Mouse (Mus musculus) left cerebral cortex, adult 18-20 months (tissue): ENCODE measurements around the gene Atp2b4. TPM values are rescaled to one million over a fixed set of nuclear protein-coding genes. Genes with fewer than 3 reads are reported as not detected.
A peak's percentile ranks its signal among the peaks of the same experiment; 100 is the strongest.

Experiments used
- DNase-seq, 2 experiments: peaks; one replicate each; pipeline ENCODE4 v3.0.0; 2021 to 2022; ENCODE audit warnings: low spot score in 2 of 2, mixed read lengths in 1 of 2
- total RNA-seq, 2 experiments: library from RNA; stranded (reverse); gene quantifications; 2 replicates each; pipeline ENCODE4 v1.2.3; 2021

The Atp2b4 gene
- total RNA-seq, 2 experiments from 2014 or later, result 221 to 267 TPM

DNA sequence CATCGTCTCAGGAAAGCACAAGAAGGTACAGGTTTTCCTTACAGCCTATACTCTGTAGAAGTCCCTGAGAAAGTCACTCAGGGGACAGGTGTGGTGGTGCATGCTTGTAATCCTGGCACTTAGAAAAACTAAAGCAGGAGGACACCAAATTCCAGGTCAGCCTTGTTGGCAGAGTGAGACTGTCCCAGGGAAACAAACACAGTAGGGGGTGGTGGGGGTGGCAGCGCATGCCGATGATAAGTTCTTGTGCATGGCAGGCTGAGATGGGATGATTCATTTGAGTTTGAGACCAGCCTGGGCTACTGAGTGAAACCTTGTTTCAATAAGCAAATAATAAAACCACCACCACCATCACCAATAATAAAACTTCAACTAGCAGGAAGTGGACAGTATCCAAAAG is 49.2 kb downstream of the Atp2b4 start:
- no peak for DNase-seq

DNA sequence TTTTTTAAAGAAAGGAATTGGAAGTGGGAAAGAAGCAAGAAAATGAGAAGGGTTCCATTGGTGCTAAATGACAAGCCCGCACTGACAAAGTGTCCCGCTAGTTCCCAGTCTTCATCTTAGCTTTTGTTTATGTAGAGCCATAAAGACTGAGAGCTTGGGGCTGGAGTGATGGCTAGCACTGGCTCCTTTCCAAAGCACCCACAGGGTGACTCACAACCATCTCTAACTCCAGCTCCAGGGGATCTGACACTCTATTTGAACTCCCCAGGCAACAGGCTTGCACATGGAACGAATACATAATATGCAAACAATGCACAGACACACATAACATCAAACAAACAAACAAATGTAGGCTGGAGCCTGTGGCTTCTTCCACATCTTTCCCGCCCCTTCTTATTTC is 50.9 kb downstream of the Atp2b4 start:
- no peak for DNase-seq

DNA sequence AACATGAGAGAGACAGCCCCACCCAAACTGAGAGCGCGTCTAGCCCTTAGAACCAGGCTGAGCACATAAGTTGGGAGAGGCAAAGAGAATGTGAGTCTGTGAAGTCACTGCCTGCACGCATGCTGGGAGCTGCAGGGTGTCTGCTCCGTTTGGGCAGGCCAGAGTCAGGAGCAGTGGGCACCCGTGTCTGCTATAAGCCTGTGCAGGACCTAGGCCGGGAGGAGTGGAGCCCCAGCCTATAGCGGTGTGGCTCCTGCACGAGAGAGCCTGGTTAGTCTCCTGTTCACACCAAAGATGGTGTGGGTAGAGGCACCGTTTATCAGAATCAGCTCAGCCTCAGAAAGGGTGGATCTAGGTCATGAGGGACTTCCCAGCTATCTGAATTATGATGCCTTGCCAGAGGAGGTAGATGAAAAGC is 55.8 kb downstream of the Atp2b4 start:
- DNase-seq, result no peak

DNA sequence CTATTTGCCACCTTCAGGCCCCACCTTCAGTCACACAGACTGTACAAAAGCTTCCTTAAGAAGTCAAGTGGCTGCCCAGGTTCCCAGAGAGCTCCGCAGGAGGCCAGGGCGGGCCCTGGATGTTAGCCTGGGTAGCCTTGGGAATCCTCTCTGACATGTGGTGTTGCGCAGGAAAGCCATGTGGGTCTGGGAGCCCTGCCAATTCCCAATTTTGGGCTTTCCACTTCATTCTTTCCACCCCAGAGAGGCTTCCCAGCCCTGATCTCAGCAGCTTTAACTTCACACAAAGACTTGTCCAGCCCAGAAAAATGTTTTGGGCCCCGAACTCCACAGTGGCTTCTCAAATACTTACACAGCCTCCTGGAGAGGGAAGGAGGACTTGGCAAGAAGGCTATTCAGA is 56.2 kb downstream of the Atp2b4 start:
- DNase-seq, result peak; percentile 22 to 36

DNA sequence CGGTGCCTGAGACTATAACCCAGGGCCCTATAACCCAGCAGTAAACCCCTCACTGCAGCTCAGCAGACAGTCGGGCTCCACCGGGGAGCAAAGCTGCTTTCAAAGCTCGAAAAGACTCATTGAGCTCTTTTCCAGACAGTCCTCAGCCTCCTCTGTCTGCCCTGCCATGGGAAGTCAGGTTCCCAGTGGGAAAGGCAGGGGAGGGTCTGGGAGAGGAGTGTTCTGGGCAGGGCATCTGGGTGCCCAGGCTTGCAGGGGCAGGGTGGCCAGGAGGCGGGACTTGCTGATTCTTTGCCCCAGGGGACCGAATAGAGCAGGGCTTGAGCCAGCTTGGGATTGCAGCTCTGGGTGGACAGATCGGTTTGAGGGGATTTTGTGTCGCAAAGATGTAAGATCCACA is 58.3 kb downstream of the Atp2b4 start:
- no peak for DNase-seq

DNA sequence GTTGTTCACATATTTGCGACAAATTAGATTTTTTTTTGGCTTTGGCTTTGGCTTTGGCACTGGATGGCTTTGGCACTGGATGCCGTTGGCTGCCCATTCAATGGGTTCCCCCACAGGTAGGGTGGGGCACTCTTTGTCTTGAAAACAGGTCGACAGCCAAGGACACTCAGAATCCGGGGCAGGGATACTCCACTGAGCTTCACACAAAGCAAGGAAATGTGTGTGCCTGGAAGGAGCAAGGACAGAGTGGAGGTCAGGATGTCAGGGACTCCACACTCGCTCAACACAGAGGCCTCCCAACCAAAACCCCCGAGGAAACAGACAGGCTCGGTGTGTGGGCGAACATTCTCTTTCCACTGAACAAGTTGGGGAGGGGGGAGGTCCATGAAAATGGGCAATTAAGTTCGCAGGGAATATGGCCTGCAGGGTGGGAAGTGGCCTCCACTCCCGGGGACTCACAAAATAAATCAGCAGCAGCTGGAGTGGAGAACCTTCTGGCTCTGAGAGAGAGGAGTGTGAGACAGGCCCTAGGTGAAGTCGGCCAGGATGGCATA is 58.9 kb downstream of the Atp2b4 start:
- no peak for DNase-seq

DNA sequence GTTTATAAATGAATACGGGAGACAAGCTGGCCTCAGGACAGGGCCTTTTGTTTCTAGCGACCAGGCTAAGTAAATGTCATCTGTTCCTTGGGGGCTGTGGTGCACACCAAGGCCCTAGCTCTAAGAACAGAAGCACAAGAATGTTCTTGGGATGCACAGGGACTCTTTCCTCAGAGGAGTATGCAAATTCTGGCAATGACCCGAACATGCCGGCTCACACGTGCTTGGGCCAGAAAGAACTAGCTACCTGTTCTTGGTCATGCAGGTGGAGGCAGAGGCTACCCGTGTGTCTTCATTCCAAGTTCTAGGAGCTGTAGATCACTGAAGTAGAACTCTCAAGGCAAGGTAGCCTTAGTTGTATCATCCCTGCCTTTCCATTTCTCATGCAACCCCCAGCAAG is 59.7 kb downstream of the Atp2b4 start:
- no peak for DNase-seq

DNA sequence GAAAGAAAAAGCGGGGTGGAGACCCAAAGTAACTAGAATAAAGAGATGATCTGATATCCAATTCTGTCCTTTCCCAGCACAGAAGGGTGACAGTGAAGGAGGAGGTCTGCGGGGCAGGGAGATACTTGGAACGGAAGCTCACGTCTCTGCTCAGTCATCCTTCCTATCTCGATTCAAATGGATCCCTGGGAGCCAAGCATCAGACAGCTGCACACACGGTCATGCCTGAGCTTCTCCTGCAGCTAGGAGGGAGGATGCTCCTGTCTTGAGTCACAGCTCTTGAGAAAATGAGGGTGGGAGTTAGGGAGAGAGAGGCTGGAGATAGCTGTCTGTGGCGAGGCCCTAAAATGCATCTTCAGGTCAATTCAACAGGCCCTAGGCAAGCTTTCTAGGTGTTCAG is 64.2 kb downstream of the Atp2b4 start:
- DNase-seq, result no peak

DNA sequence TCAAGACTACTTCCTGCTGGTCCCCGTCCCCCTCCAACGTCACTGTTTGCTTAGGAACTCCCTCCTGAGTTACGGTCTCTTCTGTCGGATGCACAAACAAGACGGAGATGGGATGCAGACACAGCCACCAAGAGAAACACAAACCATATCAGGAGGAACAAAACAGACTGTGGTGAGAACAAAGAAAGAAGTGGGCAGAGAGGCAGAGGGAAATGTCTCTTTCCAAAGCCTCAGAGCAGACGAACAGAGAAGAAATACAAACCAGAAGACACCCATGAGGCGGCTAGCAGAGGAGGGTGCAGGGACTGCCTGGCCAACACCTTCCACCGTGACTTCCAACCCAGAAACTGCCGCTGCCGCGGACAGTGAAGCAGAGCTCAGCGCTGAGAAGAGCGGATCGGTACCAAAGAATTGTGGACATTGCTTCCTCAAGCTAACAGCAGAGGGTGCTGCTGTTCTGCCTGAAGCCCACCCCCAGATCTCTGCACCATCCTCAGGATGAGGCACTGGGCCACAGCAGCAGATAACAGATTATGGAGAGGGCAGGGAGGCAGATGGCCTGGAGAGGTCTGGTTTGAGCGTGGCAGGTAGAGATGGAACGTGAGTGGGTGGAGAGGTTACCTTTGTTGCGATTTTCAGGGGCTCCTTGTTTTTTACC is 64.7 kb downstream of the Atp2b4 start:
- DNase-seq, result peak; percentile 72 to 77

DNA sequence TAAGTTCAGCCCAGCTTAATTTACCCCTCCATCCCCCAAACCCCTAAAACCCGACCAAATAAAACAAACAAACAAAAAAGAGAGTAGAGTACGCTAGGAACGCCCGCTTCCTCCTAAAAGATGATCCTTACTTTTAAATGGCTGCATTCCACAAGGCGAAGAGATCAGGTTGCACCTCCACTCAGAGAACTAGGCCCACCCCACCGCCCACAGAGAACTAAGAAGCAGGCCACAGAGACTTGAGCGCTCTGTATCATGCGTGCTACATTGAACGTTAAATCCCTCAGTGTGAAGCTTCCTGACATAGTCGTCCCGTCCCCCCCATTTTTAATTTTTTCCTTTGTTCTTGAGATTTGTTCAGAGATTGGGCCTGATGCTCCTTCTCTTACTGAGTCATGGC is 68.0 kb downstream of the Atp2b4 start:
- no peak for DNase-seq

DNA sequence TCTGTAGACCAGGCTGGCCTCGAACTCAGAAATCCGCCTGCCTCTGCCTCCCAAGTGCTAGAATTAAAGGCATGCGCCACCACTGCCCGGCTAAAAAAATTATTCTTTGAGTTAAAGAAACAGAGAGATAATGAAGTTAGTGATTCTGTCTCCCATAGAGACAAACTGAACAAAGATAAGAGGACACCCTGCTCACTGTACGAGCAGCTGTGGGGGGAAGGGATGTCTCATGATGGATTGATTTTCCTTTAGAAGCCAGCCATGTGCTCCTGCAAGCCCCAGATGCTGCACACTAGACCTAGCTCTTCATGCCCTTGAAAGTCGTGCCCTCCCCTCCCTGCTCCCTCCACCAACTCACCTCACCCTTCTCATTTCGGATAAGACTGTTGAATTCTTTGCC is 72.5 kb downstream of the Atp2b4 start:
- no peak for DNase-seq

DNA sequence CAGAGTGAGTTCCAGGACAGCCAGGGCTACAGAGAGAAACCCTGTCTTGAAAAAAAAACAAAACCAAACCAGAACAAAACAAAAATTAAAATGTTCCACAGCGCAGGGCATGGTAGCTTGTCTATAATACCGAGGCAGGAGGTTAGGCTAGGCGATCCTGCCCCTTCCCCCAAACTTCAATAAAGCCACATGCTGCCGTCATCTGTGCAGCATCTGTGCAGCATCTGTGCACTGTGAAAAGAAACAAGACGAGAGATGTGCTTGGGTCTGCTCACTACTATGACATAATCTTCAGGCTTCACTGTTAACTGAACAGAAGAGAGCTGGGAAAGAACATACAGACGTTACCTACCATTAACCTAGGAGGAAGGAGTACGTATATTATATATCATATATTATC is 80.5 kb downstream of the Atp2b4 start:
- DNase-seq, result no peak

DNA sequence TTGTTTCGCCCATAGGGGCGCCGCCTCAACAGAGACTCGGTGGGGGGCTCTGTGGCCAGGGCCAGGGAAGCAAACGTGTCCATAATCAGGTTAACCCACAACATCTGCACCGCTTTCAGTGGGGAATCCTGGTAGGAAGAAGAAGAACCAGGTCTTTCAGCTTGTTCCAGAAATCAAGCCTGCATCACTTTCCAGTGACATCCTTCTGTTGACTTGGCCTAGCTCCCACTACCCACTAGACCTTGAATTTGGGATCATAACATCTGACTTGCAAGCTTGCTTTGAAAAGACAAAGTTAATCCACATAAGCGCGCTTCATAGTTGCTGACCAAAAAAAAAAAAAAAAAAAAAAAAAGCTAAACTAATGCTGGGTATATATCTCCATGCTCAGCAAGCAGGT is 82.1 kb downstream of the Atp2b4 start:
- DNase-seq, result no peak

DNA sequence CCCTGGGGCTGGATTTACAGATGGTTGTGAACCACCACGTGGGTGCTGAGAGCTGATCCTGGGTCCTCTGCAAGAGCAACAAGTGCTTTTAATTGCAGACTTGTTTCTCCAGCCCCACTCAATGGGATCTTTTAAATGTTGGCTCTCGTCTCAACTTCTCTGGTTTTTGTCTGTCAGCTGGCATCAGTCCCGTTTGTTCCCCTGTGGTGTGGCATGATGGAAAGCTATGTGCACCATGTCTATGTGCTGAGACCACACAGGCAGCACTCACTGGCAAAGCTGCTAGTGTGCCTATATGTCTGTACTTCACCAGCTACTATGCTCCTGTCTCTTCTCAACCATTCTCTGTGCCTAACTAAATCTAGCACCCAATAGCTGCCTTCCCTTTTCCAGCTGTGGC is 82.5 kb downstream of the Atp2b4 start:
- DNase-seq, result no peak

DNA sequence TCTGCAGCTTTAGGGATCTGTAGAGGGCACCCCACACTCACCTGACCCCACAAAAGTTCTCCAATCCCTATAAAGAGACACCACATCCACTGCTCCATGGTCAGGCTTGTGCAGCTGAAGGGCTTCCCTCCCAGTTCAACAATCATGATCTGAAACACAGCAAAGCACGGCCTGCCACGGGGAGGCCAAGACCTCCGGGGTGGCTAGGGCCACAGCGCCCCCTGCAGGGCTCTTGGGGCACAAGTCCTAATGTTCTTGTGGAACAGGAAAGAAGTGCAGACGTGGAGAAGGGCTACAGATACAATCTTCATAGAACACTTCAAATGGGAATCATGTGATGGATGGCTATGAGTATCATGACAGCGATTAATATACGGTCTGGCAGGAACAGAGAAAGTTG is 84.4 kb downstream of the Atp2b4 start:
- DNase-seq, result no peak

DNA sequence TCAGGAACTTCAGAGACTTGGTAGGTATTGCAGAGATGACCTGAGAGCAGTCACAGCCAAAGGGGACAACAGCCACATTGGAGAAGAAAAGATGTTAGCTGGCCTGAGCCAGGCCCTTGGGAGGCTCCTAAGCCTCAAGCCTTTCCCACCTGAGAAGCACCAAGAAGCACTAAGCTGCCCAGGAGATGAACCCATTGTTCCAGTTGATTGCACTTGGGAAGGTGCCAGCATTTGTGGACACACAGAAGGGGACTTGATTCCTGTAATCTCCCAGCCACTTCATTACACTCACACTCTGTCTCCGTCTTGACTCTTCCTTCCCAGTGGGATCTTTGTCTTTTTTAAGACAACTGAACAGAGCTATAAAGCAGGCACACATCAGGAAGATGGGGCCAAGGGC is 85.7 kb downstream of the Atp2b4 start:
- DNase-seq, result no peak

DNA sequence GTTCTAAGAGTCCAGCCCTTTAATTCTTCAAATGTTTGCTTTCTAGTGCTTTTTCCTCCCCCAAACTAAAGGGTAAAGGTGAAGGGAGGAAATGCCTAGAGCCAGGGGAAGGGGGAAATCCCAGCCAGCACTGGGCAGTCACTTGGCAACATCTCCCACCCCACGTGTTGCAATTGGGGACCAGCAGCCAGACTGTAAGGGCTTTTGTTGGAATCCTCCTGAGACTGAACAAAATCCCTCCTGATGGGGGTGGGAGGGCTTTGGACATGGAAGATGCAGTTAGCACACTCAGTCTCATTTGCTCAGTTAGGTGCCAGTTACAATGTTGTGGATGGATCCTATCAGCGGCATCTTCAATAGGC is 87.9 kb downstream of the Atp2b4 start:
- DNase-seq, result no peak

DNA sequence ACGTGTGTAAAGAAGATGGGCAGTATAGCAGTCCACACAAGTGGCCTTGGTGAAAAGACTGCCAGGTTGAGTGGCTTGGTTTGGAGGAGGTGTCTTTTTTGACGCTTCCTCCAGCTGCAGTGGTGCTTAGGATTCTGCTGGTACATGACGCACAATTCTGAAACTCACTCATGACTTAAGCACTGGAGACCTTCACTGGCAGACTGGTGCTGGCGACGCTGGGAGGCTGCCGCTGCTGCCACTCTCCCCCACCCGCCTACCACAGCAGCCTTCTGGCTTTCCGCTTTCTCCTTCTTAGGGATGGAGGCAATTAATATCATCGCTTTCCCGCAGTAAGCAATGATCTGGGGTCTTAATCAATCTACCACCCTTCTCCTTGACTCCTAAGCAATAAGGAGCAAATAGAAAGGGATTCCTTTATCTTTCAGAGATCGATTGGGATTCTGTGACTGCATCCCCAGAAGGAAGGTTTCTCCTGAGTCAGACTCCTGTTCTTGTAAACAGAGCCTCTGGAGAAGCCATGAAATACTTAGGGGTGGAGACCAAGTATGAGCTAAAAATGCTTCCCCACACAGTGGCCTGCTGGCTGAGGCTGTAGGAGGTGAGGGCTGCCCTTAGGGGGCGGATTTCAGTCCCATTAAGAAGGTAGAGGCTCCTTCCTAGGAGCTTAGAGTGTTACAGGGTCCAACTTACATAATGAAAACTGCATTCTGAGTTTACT is 88.4 kb downstream of the Atp2b4 start:
- DNase-seq, result peak; percentile 13 to 42

DNA sequence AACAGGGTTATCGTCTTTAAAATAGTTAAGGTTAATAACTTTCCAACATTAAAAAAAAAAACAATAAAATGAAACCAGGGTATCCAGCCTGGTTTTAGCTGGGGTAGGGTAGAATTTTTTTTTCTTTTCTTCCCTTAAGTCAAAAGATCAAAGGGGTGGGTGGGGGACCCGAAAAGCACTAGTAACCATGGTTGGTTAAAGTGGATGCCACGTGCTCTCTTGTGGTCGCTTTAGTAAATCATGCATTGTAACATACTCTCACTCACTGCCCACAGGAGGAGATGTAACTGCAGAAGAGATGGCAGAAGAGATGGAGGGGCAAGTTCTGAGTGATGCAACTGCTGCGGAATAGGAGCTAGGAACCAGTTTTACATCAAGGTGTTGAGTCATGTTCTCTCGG is 89.5 kb downstream of the Atp2b4 start:
- no peak for DNase-seq

DNA sequence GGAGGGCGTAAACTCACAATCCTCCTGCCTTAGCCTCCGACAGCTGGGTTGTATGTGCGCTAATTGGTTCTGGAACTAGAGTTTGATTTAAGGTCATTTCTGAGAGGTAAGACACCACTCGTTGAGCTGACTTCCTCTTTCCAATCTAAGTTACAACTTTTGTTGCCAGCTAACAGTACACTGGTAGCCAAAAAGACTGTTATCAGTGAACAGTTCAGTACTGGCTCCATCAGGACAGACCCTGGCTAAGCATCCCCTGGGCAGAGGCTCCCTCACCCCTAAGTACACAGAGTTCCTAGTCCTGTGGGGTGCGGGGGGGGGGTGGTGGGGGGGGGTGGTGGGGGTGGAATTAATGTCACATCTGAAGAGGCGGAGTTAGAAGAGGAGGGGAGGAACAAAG is 89.9 kb downstream of the Atp2b4 start:
- DNase-seq, result no peak

DNA sequence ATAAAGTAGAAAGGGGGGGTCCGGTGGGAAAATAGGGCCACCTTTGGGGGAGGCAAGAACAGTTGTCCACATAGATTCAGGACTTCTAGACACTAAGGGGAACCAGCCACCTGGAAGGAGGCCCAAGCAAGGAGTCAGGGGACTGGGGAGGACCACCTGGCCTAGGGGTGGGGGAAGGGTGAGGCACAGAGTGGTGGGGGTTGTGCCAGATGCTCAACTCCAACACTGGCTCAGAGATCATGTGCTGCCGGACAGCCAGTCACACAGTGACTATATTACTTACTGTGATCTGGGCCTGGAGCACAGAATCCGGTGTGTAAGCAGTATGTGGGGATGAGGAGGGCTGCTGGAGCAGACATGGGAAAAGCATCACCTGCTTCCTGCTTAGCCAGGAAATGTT is 91.5 kb downstream of the Atp2b4 start:
- DNase-seq, result no peak

DNA sequence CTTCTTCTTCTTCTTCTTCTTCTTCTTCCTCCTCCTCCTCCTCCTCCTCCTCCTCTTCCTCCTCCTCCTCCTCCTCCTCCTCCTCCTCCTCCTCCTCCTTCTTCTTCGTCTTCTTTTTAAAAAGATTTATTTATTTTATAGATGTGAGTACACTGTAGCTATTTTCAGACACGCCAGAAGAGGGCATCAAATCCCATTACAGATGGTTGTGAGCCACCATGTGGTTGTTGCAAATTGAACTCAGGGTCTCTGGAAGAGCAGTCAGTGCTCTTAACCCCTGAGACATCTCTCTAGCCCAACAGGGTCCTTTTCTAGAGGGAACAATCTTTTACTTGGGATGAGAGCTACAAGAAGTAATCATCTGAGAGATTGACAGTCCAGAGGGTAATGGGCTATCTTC is 99.0 kb downstream of the Atp2b4 start:
- DNase-seq, result peak in 1 of 2 experiments; percentile 21
